Mouse (Mus musculus) frontal cortex, adult (tissue): ENCODE results near the gene Gm49336.

Experiments used
- ATAC-seq: cut with Nextera tagmentation; 2 replicates; pipeline ENCODE4 v1.9.2; 2017; ENCODE audit warnings: mild to moderate bottlenecking, moderate library complexity, mixed read lengths; ENCODE audit not compliant: low TSS enrichment

Gm49336 gene

DNA sequence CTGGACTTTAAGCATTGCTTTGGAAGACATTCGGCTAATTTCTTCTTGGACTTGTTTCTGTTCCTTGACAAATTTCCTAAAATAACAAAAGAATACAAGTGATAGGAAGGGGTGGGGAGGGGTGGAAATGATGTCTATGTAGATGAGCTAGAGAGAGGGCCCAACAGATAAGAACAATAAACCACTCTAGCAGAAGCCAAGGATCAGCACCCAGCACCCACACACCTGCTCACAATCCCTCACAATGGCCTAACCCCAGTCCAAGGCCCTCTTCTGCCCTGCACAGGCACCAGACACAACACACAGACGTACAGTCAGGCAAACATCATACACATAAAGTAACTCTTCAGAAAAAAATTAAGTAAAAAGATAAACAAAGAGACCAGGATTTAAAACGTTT is 12.8 kb downstream of the Gm49336 start:
- no peak for ATAC-seq

DNA sequence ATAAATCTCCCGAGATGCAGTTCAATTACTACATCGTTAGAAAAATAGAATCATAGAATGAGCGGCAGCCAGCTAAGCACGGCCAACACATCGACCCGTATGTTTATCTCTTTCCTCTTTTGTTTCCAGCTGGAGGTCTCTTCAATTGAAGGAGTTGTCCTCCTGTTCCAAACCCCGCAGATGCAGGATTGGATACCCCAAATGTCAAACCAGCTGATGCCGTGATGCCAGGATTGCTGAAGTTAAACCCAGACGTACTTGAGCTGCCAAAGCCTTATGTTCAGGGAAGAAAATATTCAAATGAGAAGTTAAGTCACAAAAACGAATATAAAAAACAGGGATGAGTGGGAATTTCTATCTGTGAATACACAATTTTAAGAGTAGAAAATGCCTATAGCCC is 31.4 kb downstream of the Gm49336 start:
- no peak for ATAC-seq

GRCm38 (mm10) chr14:60217616-60218015 is 33.7 kb downstream of the Gm49336 start:
- no peak for ATAC-seq

DNA sequence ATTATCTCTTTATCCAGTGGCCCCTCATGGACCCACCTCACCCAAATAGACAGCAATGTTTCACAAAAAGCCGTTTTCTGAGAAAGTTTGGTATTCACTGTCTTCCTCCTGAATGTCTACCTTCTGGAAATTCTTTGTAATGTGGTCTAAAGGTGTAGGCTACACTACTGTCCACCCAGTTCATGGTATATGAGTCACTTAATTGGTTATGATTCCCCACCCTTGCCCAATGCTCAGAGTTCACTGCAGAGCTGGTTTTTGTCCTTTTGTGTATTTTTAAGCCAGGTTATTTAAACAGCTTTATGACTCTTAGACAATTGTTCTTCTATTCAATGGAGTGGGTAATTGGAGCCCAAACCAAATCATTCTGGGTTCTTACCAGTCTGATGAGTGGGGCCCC is 35.2 kb downstream of the Gm49336 start:
- ATAC-seq, result no peak

- no peak for ATAC-seq
Measured at GRCm38 (mm10) chr14:60215000-60215399, 36.3 kb downstream of the Gm49336 start.

- peak; percentile 66 for ATAC-seq
Measured at GRCm38 (mm10) chr14:60214040-60214439, 37.3 kb downstream of the Gm49336 start.

- ATAC-seq, result no peak
Measured at GRCm38 (mm10) chr14:60209166-60209565, 42.1 kb downstream of the Gm49336 start.

GRCm38 (mm10) chr14:60204993-60205392 is 46.3 kb downstream of the Gm49336 start:
- no peak for ATAC-seq

DNA sequence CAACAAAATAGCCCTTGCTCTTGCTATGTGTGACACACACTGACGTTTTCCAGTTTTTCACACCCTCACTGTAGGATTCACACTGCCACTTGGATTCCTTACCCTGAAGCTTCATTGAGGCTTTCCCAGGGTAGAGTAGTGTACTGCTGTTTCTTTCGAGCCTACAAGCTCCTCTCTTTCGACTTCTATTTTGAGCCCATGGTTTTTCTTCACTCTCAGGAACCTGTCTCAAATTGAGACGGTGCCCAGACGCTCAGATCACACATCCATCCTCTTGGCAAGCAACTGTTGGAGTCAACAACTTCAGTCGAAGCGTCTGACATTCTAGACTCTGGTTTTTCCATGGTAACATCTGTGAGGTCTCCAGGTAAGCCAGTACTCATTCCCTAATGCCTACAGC is 54.4 kb downstream of the Gm49336 start, which contains the start of gene Atp8a2:
TSS of gene Atp8a2 (minus strand) at position 296 of the 400 bp plus-strand sequence.
- peak; percentile 87 for ATAC-seq

- no peak for ATAC-seq
Measured at GRCm38 (mm10) chr14:60195999-60196398, 55.3 kb downstream of the Gm49336 start.

GRCm38 (mm10) chr14:60194606-60195005 is 56.7 kb downstream of the Gm49336 start:
- no peak for ATAC-seq

GRCm38 (mm10) chr14:60189771-60190170 is 61.5 kb downstream of the Gm49336 start:
- ATAC-seq, result no peak

GRCm38 (mm10) chr14:60188201-60188825 is 63.0 kb downstream of the Gm49336 start:
- peak; percentile 91 for ATAC-seq

- ATAC-seq, result no peak
Measured at GRCm38 (mm10) chr14:60181306-60181705, 70.0 kb downstream of the Gm49336 start.

DNA sequence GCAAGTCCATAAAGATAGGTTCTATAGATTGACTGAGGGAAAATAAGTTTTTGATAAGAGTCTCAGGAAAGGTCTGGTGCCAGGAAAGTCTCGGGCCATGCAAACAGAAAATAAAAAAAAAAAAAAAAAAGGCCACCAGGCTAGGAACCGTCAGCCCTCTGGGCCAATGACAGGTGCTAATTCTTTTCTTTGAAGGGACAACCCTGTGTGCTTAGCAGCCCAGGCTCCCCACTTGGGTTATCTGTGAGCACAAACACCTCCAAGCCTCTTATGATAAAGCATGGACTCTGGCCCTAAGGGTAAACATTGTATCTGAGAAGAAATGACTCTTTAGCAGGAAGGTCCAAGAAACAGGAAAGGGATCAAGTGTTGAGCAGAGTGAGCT is 72.7 kb downstream of the Gm49336 start:
- no peak for ATAC-seq

DNA sequence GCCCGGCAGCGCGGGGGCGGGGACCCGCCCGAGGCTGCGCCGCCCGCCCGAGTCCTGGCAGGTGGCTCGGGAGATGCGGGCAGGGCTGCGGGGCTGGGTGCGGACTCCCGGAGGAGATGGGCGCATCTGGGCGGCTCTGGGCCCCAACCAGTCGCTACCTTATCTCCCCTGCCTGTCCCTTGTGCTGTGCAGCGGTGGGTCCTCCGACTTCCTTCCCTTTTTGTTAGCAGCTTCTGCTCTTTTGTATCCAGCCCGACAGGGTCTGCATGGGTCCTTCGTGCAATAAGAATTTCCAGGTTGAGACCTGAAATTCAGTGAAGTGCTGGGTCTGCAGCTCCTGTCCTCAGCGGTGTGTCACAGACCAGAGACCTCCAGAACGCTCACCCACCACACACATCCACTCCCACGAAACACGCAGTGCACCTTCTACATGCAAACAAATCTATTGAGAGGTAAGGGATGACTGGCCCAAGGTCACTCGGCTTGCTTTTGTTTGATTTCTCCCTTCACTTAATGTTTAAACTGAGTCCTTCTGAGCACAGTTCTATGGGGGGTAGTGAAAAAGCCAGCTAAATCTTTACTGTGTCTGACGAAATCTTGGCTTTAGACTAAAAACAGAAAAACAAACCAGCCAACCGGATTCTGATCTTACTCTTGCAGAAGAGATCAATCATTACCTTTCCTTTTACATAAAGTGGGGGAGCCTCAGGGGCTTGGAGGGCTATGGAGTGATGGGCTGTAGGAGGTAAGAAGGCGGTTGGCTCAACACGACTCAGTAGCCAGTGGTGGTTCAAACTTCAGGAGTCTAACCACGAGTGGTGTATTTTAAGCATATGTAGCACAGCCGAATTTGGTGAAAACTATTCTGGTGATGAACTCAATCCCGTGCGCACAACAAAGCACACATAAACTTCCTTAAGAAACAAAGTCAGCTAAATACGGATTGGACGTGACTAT is 73.4 kb downstream of the Gm49336 start:
- peak; percentile 45 for ATAC-seq

GRCm38 (mm10) chr14:60176891-60177613 is 74.3 kb downstream of the Gm49336 start:
- peak; percentile 45 for ATAC-seq

- ATAC-seq, result peak; percentile 62; the same call in 1 of the 2 replicates
Measured at GRCm38 (mm10) chr14:60176469-60176890, 74.8 kb downstream of the Gm49336 start.

GRCm38 (mm10) chr14:60172286-60173055 is 78.8 kb downstream of the Gm49336 start:
- ATAC-seq, result no peak

- ATAC-seq, result no peak
Measured at GRCm38 (mm10) chr14:60170845-60171610, 80.3 kb downstream of the Gm49336 start.

DNA sequence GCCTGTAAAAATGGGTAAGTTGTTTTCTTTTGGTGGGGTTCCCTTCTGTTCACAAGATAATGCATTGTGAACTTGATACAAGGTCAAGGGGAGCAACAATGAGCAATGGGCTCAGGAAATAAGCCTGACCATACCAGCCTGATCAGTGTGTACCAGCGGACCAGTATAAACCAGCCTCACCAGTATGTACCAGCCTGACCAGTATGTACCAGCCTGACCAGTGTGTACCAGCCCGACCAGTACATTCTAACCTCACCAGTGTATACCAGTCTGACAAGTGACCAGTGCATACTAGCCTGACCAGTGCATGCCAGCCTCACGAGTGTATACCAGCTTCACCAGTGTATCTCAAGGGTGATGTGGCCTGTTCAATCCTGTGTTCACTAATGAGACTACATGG is 87.9 kb downstream of the Gm49336 start:
- no peak for ATAC-seq
